Mouse (Mus musculus) layer of hippocampus, postnatal 10 days (tissue): ENCODE results near the gene Vamp8. TPM values are rescaled to one million over a fixed set of nuclear protein-coding genes. Genes with fewer than 3 reads are reported as not detected.
A peak's percentile ranks its signal among the peaks of the same experiment; 100 is the strongest.

Experiments
- DNase-seq, 2 experiments: peaks; one replicate each; pipeline ENCODE4 v3.0.0; 2021; ENCODE audit warnings: low spot score in 2 of 2
- total RNA-seq, 2 experiments: library from RNA; stranded (reverse); gene quantifications; 2 replicates each; pipeline ENCODE4 v1.2.3; 2021

The Vamp8 gene
- total RNA-seq, 2 experiments from 2014 or later, result 11.1 to 13.8 TPM

- DNase-seq, result no peak
Observed at GRCm38 (mm10) chr6:72374206-72374605, 16.3 kb downstream of the Vamp8 start.

GRCm38 (mm10) chr6:72373184-72373583, 17.3 kb downstream of the Vamp8 start:
- no peak for DNase-seq

GRCm38 (mm10) chr6:72371571-72371970, 18.9 kb downstream of the Vamp8 start:
- no peak for DNase-seq

GRCm38 (mm10) chr6:72371147-72371546, 19.4 kb downstream of the Vamp8 start:
- peak in 1 of 2 experiments; percentile 40 for DNase-seq

GRCm38 (mm10) chr6:72370091-72370490, 20.4 kb downstream of the Vamp8 start:
- DNase-seq, result no peak

- no peak for DNase-seq
Observed at GRCm38 (mm10) chr6:72369557-72369956, 20.9 kb downstream of the Vamp8 start.

- DNase-seq, result no peak
Observed at GRCm38 (mm10) chr6:72367460-72367974, 23.0 kb downstream of the Vamp8 start.

- DNase-seq, result no peak
Observed at GRCm38 (mm10) chr6:72366844-72367443, 23.6 kb downstream of the Vamp8 start, which contains the start of gene Rnf181. TSS of gene Rnf181 (minus strand) at chr6:72366956.

GRCm38 (mm10) chr6:72366304-72366703, 24.2 kb downstream of the Vamp8 start:
- no peak for DNase-seq

GRCm38 (mm10) chr6:72364985-72365384, 25.5 kb downstream of the Vamp8 start:
- no peak for DNase-seq

GRCm38 (mm10) chr6:72364009-72364408, 26.5 kb downstream of the Vamp8 start:
- no peak for DNase-seq

- DNase-seq, result peak; percentile 93 to 94
Observed at GRCm38 (mm10) chr6:72362132-72363028, 28.1 kb downstream of the Vamp8 start.

- no peak for DNase-seq
Observed at GRCm38 (mm10) chr6:72361121-72361551, 29.4 kb downstream of the Vamp8 start.

GRCm38 (mm10) chr6:72360599-72360935, 29.9 kb downstream of the Vamp8 start:
- DNase-seq, result peak in 1 of 2 experiments; percentile 25

GRCm38 (mm10) chr6:72359891-72360598, 30.5 kb downstream of the Vamp8 start:
- DNase-seq, result no peak

- DNase-seq, result no peak
Observed at GRCm38 (mm10) chr6:72359343-72359742, 31.2 kb downstream of the Vamp8 start.

GRCm38 (mm10) chr6:72358086-72358764, 32.3 kb downstream of the Vamp8 start:
- DNase-seq, result no peak

- DNase-seq, result no peak
Observed at GRCm38 (mm10) chr6:72357164-72358079, 33.1 kb downstream of the Vamp8 start.

GRCm38 (mm10) chr6:72356001-72356532, 34.4 kb downstream of the Vamp8 start:
- peak in 1 of 2 experiments; percentile 29 for DNase-seq
